Comparison of ENCODE assay signal across 28 mouse cellular contexts in the genomic region with DNA sequence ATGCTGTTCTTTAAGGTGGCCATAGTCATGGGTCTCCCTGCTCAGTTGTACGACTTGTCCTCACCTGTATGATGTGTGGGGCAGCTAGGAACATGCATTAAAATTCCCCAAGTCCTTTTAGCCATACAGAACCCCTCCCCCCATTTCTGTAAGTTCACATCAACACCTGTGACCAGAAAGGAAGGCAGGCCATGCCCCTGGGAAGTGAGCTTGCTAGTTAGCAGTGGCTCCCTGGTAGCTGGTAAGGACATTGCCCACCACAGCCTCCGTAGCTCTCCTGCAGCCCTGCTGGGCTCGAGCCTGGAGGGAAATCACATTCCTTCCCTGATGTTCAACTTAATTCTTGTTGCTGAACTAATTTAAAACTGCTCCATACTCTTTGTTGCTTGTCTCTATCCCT.
"Had no signal": no experiment of that assay in that cellular context is flagged by ENCODE, and none has a peak within 500 bp of the region (broad histone marks: within the 10 kb centered on the region; RNA-seq: fewer than 3 reads in every experiment).

No protein-coding gene starts in this region.

- H3K4me1 ChIP-seq: embryonic facial prominence, embryonic 10.5 days; embryonic facial prominence, embryonic 12.5 days; embryonic facial prominence, embryonic 13.5 days; embryonic facial prominence, embryonic 15.5 days had no signal

- H3K4me2 ChIP-seq: embryonic facial prominence, embryonic 12.5 days; embryonic facial prominence, embryonic 13.5 days; embryonic facial prominence, embryonic 15.5 days; forebrain, embryonic 12.5 days; forebrain, embryonic 13.5 days; forebrain, embryonic 15.5 days had no signal

- H3K4me3 ChIP-seq: embryonic facial prominence, embryonic 10.5 days; embryonic facial prominence, embryonic 12.5 days; embryonic facial prominence, embryonic 13.5 days; embryonic facial prominence, embryonic 15.5 days; erythroblast, embryonic 14.5 days; forebrain, embryonic 10.5 days; forebrain, embryonic 12.5 days; forebrain, embryonic 13.5 days; forebrain, embryonic 15.5 days; gastrocnemius, adult 2 months; heart, adult 2 months had no signal

- H3K36me3 ChIP-seq: embryonic facial prominence, embryonic 10.5 days; embryonic facial prominence, embryonic 12.5 days; embryonic facial prominence, embryonic 13.5 days; embryonic facial prominence, embryonic 15.5 days; forebrain, embryonic 10.5 days; forebrain, embryonic 12.5 days; forebrain, embryonic 15.5 days had no signal

- H3K27me3 ChIP-seq: embryonic facial prominence, embryonic 12.5 days; embryonic facial prominence, embryonic 13.5 days; embryonic facial prominence, embryonic 15.5 days; forebrain, embryonic 12.5 days; forebrain, embryonic 13.5 days; forebrain, embryonic 15.5 days had no signal

- H3K9ac ChIP-seq: embryonic facial prominence, embryonic 12.5 days; embryonic facial prominence, embryonic 13.5 days; embryonic facial prominence, embryonic 15.5 days; forebrain, embryonic 12.5 days; forebrain, embryonic 13.5 days; forebrain, embryonic 15.5 days; forebrain, postnatal 0 days had no signal

- ATAC-seq: forebrain, embryonic 13.5 days; forebrain, embryonic 14.5 days; forebrain, embryonic 15.5 days; forebrain, embryonic 16.5 days; forebrain, postnatal 0 days had no signal

- DNase-seq: cerebellum, adult 2 months; cerebellum, adult 8-10 months; cerebellum, adult 9-10 months; cerebellum, adult 9-11 months; cerebellum, postnatal 10 days; cerebellum, postnatal 14 days; cerebellum, postnatal 25 days; cerebellum, postnatal 36 days; embryo, embryonic 11 days; forebrain, postnatal 0 days; gastrocnemius, adult 2 months; gastrocnemius, postnatal 10 days; gastrocnemius, postnatal 14 days; gastrocnemius, postnatal 25 days; gastrocnemius, postnatal 36 days; heart, adult 18-20 months; heart, adult 2 months had no signal

- H3K27ac ChIP-seq: embryonic facial prominence, embryonic 10.5 days; embryonic facial prominence, embryonic 12.5 days; embryonic facial prominence, embryonic 13.5 days; embryonic facial prominence, embryonic 15.5 days; forebrain, embryonic 10.5 days; forebrain, embryonic 12.5 days; forebrain, embryonic 13.5 days; forebrain, embryonic 15.5 days; gastrocnemius, adult 2 months; heart, adult 2 months had no signal

- H3K9me3 ChIP-seq: embryonic facial prominence, embryonic 10.5 days; embryonic facial prominence, embryonic 12.5 days; embryonic facial prominence, embryonic 13.5 days; embryonic facial prominence, embryonic 15.5 days; forebrain, embryonic 10.5 days; forebrain, embryonic 12.5 days; forebrain, embryonic 13.5 days; forebrain, embryonic 15.5 days had no signal
